Mouse (Mus musculus) heart, embryonic 12.5 days (tissue): ENCODE results near the gene Gm9789. TPM values are rescaled to one million over a fixed set of nuclear protein-coding genes. Genes with fewer than 3 reads are reported as not detected.
"Not testable (repeated sequence)": the region's sequence is repeated elsewhere in the genome, so short reads cannot be mapped to it uniquely, and the experiment has no call there.

Experiments used
- ATAC-seq: fragments of 200-750 bp; cut with Nextera tagmentation; 2 replicates; pipeline ENCODE4 v1.8.0; 2017; ENCODE audit warnings: moderate TSS enrichment, moderate library complexity; ENCODE audit not compliant: insufficient number of reproducible peaks, low FRiP score
- H3K27ac ChIP-seq: fragments of 300-500 bp; sonication (generic); 2 replicates; pipeline ENCODE4 v1.5.1; 2016; ENCODE audit warnings: mild to moderate bottlenecking, moderate library complexity; ENCODE audit not compliant: poor library complexity, severe bottlenecking
- H3K27me3 ChIP-seq: fragments of 300-500 bp; sonication (generic); replicated peaks from 2 replicates; pipeline ENCODE4 v1.6.1; 2016; ENCODE audit warnings: mild to moderate bottlenecking, moderate library complexity
- H3K36me3 ChIP-seq: fragments of 300-500 bp; sonication (generic); 2 replicates; pipeline ENCODE4 v1.6.1; 2016; ENCODE audit warnings: mild to moderate bottlenecking, moderate library complexity
- H3K4me1 ChIP-seq: fragments of 300-500 bp; sonication (generic); replicated peaks from 2 replicates; pipeline ENCODE4 v1.6.1; 2016; ENCODE audit warnings: mild to moderate bottlenecking
- H3K4me2 ChIP-seq: fragments of 300-500 bp; sonication (generic); 2 replicates; pipeline ENCODE4 v1.6.1; 2016; ENCODE audit warnings: mild to moderate bottlenecking, moderate library complexity
- H3K4me3 ChIP-seq: fragments of 300-500 bp; sonication (generic); 2 replicates; pipeline ENCODE4 v1.5.1; 2016; ENCODE audit warnings: mild to moderate bottlenecking
- H3K9ac ChIP-seq: fragments of 300-500 bp; sonication (generic); 2 replicates; pipeline ENCODE4 v1.6.1; 2016; ENCODE audit warnings: mild to moderate bottlenecking, moderate library complexity
- H3K9me3 ChIP-seq: fragments of 300-500 bp; sonication (generic); replicated peaks from 2 replicates; pipeline ENCODE4 v1.6.1; 2016; ENCODE audit warnings: mild to moderate bottlenecking, moderate library complexity
- WGBS: fragments of 180-500 bp; shearing (Covaris S2); methylation state at CpG from one replicate; pipeline ENCODE4 v1.1.7; 2016; 5-methylcytosine and 5-hydroxymethylcytosine counted together
- polyA plus RNA-seq: library from polyadenylated mRNA; unstranded; fragments of >200 nt; fragmentation: Nextera tagmentation; extraction: Ambion mirVana; gene quantifications from 2 replicates; pipeline ENCODE4 v1.2.1, GENCODE M21; 2016

The Gm9789 gene
- polyA plus RNA-seq = not detected in 2 replicates

DNA sequence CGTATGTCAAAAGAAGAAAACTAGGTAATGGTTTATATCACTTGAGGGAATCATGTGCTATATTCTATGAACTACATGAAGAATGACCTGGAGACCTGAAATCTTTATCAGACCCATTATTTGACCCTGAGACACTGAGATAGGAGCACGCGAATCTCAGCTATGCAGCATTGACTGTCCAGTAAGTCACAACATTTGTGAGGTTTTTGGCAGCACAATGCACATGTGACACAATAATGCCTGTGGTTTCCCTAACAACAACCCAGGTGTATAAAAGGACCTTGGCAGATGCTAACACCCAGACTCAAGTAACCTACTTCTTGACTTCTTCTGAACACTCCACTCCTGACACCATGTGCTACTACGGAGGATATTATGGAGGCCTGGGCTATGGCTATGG is at the start of gene Gm9789:
Gene Gm9789 (plus strand): TSS at position 301 of the 400 bp plus-strand sequence.
- no peak for ATAC-seq
- Histone ChIP-seq H3K4me2 (no peak within 1 kb of the TSS), H3K9ac (no peak within 1 kb of the TSS), H3K36me3 (no peaks in the 10 kb centered on the region), H3K4me1 (no peaks in the 10 kb centered on the region), H3K27ac (no peak within 1 kb of the TSS), H3K4me3 (no peak within 1 kb of the TSS), H3K9me3 (peaks cover 11% of the 10 kb centered on the region), H3K27me3 (no peaks in the 10 kb centered on the region)
- 78% methylated on average over 4 of the region's 4 CpGs for WGBS

- WGBS = 78% methylated on average over 1 of the region's 1 CpGs
- Histone ChIP-seq H3K27ac (no peak within 1 kb of the TSS), H3K36me3 (no peaks in the 10 kb centered on the region), H3K9ac (no peak within 1 kb of the TSS), H3K4me2 (no peak within 1 kb of the TSS), H3K27me3 (no peaks in the 10 kb centered on the region), H3K4me1 (no peaks in the 10 kb centered on the region), H3K9me3 (peaks cover 5% of the 10 kb centered on the region; the same call in 1 of the 2 replicates), H3K4me3 (no peak within 1 kb of the TSS)
- no peak for ATAC-seq
Observed at GRCm38 (mm10) chr16:89140551-89140950, 17.2 kb upstream of the Gm9789 start, which contains the start of gene Gm6358. Gene Gm6358 (plus strand): TSS chr16:89140851.

- Histone ChIP-seq H3K9ac (no peak within 1 kb of the TSS), H3K27me3 (no peaks in the 10 kb centered on the region), H3K36me3 (no peaks in the 10 kb centered on the region), H3K4me1 (no peaks in the 10 kb centered on the region), H3K4me2 (no peak within 1 kb of the TSS), H3K27ac (no peak within 1 kb of the TSS), H3K4me3 (no peak within 1 kb of the TSS), H3K9me3 (peaks cover 7% of the 10 kb centered on the region; the same call in 1 of the 2 replicates)
- no peak for ATAC-seq
- 82% methylated on average over 1 of the region's 1 CpGs for WGBS
Observed at GRCm38 (mm10) chr16:89150786-89151185, 7.0 kb upstream of the Gm9789 start, which contains the start of gene Gm10061. Gene Gm10061 (plus strand): TSS chr16:89151086.

- not testable (repeated sequence) for H3K9ac ChIP-seq, H3K27me3 ChIP-seq, H3K4me2 ChIP-seq, ATAC-seq, H3K9me3 ChIP-seq, H3K4me1 ChIP-seq, H3K36me3 ChIP-seq, H3K27ac ChIP-seq, H3K4me3 ChIP-seq
Observed at GRCm38 (mm10) chr16:89169190-89169589, 11.4 kb downstream of the Gm9789 start, which contains the start of gene Gm7735. Gene Gm7735 (plus strand): TSS chr16:89169490.

DNA sequence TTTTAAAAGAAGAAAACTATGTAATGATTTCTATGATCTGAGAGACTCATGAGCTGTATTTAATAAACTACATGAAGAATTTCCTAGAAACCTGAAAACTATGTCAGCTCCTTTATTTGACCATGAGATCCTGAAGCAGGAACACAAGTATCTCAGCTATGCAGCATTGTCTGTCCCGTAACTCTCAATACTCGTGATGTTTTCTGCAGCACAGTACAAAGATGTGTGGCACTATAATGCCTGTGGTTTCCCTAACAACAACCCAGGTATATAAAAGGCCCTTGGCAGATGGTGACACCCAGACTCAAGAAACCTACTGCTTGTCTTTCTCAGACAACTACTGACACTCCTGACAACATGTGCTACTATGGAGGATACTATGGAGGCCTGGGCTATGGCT is 16.7 kb downstream of the Gm9789 start, which contains the start of gene 1110057P08Rik:
Gene 1110057P08Rik (plus strand): TSS at position 301 of the 400 bp plus-strand sequence.
- Histone ChIP-seq H3K4me2 (no peak within 1 kb of the TSS), H3K27ac (no peak within 1 kb of the TSS), H3K36me3 (no peaks in the 10 kb centered on the region), H3K9ac (no peak within 1 kb of the TSS), H3K4me3 (no peak within 1 kb of the TSS), H3K27me3 (no peaks in the 10 kb centered on the region), H3K4me1 (no peaks in the 10 kb centered on the region), H3K9me3 (no peaks in the 10 kb centered on the region)
- 62% methylated on average over 2 of the region's 2 CpGs for WGBS
- ATAC-seq = no peak

- no peak overlapping the region for H3K4me2 ChIP-seq
- peaks cover 4% of the 10 kb centered on the region; the same call in 1 of the 2 replicates for H3K9me3 ChIP-seq
- H3K36me3 ChIP-seq = no peaks in the 10 kb centered on the region
- no peak overlapping the region for H3K4me3 ChIP-seq
- H3K4me1 ChIP-seq = no peaks in the 10 kb centered on the region
- H3K9ac ChIP-seq = no peak overlapping the region
- no peaks in the 10 kb centered on the region for H3K27me3 ChIP-seq
- H3K27ac ChIP-seq = no peak overlapping the region
- 73% methylated on average over 4 of the region's 4 CpGs for WGBS
- no peak for ATAC-seq
Observed at GRCm38 (mm10) chr16:89188621-89189020, 30.9 kb downstream of the Gm9789 start.

- Histone ChIP-seq H3K4me3 (no peak within 1 kb of the TSS), H3K27ac (no peak within 1 kb of the TSS), H3K4me2 (no peak within 1 kb of the TSS), H3K27me3 (no peaks in the 10 kb centered on the region), H3K9me3 (peaks cover 4% of the 10 kb centered on the region; the same call in 1 of the 2 replicates), H3K9ac (no peak within 1 kb of the TSS), H3K4me1 (no peaks in the 10 kb centered on the region), H3K36me3 (no peaks in the 10 kb centered on the region)
- ATAC-seq = no peak
- WGBS = 63% methylated on average over 1 of the region's 1 CpGs
Observed at GRCm38 (mm10) chr16:89205561-89205960, 47.8 kb downstream of the Gm9789 start, which contains the start of gene Krtap20-2. Gene Krtap20-2 (plus strand): TSS chr16:89205861.

Other genes with a start within 250 kb of the Gm9789 start
- gene Krtap19-9b, start 225.7 kb upstream of the Gm9789 start, polyA plus RNA-seq = not detected in 2 replicates
- gene Krtap16-3, start 195.1 kb upstream of the Gm9789 start, polyA plus RNA-seq = not detected in 2 replicates
- gene Krtap22-2, start 147.2 kb upstream of the Gm9789 start, polyA plus RNA-seq = not detected in 2 replicates
- gene Gm10229, start 142.7 kb upstream of the Gm9789 start, polyA plus RNA-seq = not detected in 2 replicates
- not detected in 2 replicates for gene Krtap6-1, start 126.3 kb upstream of the Gm9789 start, polyA plus RNA-seq
- not detected in 2 replicates for gene Gm10228, start 116.5 kb upstream of the Gm9789 start, polyA plus RNA-seq
- not detected in 2 replicates for gene Krtap6-5, start 110.1 kb upstream of the Gm9789 start, polyA plus RNA-seq
- not detected in 2 replicates for gene 1110025L11Rik, start 94.0 kb upstream of the Gm9789 start, polyA plus RNA-seq
- gene Krtap6-3, start 73.9 kb upstream of the Gm9789 start, polyA plus RNA-seq = not detected in 2 replicates
- not detected in 2 replicates for gene Gm6358, start 17.1 kb upstream of the Gm9789 start, polyA plus RNA-seq
- gene Gm10061, start 6.9 kb upstream of the Gm9789 start, polyA plus RNA-seq = not detected in 2 replicates
- gene Gm7735, start 11.5 kb downstream of the Gm9789 start, polyA plus RNA-seq = not detected in 2 replicates
- not detected in 2 replicates for gene 1110057P08Rik, start 16.8 kb downstream of the Gm9789 start, polyA plus RNA-seq
- not detected in 2 replicates for gene Krtap20-2, start 47.9 kb downstream of the Gm9789 start, polyA plus RNA-seq
- gene Krtap21-1, start 245.9 kb downstream of the Gm9789 start, polyA plus RNA-seq = not detected in 2 replicates